Mouse (Mus musculus) spleen, adult 2 months (tissue): ENCODE data around the gene Ubox5. TPM values are rescaled to one million over a fixed set of nuclear protein-coding genes. Genes with fewer than 3 reads are reported as not detected.
A peak's percentile ranks its signal among the peaks of the same experiment; 100 is the strongest.

ENCODE experiments used
- DNase-seq, 2 experiments: peaks; one replicate each; pipeline versions ENCODE4 v3.0.0 to v3.0.0-alpha.2; 2012 to 2021; ENCODE audit warnings: low spot score in 2 of 2, low read depth in 1 of 2
- H3K27ac ChIP-seq: fragments of 200-500 bp; 2 replicates; pipeline ENCODE4 v1.5.1; 2012; ENCODE audit warnings: low read length, inconsistent platforms; ENCODE audit not compliant: insufficient read depth
- H3K27me3 ChIP-seq: fragments of 200-500 bp; 2 replicates; pipeline ENCODE4 v1.6.1; 2012; ENCODE audit warnings: mild to moderate bottlenecking, moderate library complexity, low read length, inconsistent platforms; ENCODE audit not compliant: control insufficient read depth, insufficient read depth
- H3K36me3 ChIP-seq: fragments of 200-500 bp; 2 replicates; pipeline ENCODE4 v1.6.1; 2012; ENCODE audit warnings: mild to moderate bottlenecking, low read length, inconsistent platforms; ENCODE audit not compliant: control insufficient read depth, insufficient read depth
- H3K4me1 ChIP-seq: fragments of 200-500 bp; 2 replicates; pipeline ENCODE4 v1.6.1; 2011; ENCODE audit warnings: inconsistent platforms; ENCODE audit not compliant: control insufficient read depth, insufficient read depth, insufficient read length
- H3K4me3 ChIP-seq: fragments of 200-500 bp; 2 replicates; pipeline ENCODE4 v1.5.1; 2011; ENCODE audit warnings: mild to moderate bottlenecking, inconsistent platforms; ENCODE audit not compliant: insufficient read depth, insufficient read length; ENCODE audit errors: extremely low read depth
- CTCF ChIP-seq: fragments of 200-500 bp; IDR thresholded peaks from 2 replicates; pipeline ENCODE4 v1.5.1; 2011; ENCODE audit warnings: mild to moderate bottlenecking, inconsistent platforms; ENCODE audit not compliant: insufficient read depth, insufficient read length, insufficient replicate concordance; ENCODE audit errors: extremely low read depth
- POLR2A ChIP-seq: fragments of 200-500 bp; IDR thresholded peaks from 2 replicates; pipeline ENCODE4 v1.6.1; 2011; ENCODE audit warnings: low read depth, low read length, inconsistent platforms
- WGBS: fragments of 180-500 bp; shearing (Covaris S2); methylation state at CpG from one replicate; pipeline ENCODE4 v1.1.7; 2018; 5-methylcytosine and 5-hydroxymethylcytosine counted together
- polyA plus RNA-seq: library from polyadenylated mRNA; depleted of rRNA; stranded (reverse); fragments of >200 nt; gene quantifications from 2 replicates; pipeline ENCODE4 v1.2.3, GENCODE M21; 2012

The Ubox5 gene
- polyA plus RNA-seq, 1 experiment, result 3.8 TPM

DNA sequence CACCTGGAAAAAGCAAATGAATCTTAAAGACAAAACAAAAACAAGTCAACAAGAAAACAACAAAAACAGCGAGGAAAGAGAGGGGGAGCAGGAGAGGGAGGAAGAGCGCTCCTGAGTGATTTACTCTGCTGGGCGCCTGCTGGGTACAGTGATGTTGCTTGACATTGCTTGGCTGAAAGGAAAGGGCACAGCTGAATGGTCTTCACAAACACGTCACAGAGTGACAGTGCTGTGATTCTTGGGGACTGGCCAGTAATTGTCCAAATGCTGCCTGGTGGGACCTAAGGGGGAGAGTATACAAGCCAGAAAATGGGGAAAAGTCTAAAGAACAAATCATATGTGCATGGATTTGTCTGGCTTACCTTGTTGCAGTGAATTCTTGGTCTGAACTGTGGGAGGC lies 27.6 kb downstream of the Ubox5 start:
- no peaks in the 10 kb centered on the region for H3K27me3 ChIP-seq
- 94% methylated on average over 4 of the region's 4 CpGs for WGBS
- H3K27ac ChIP-seq, result no peak overlapping the region
- H3K36me3 ChIP-seq, result peaks cover 9% of the 10 kb centered on the region
- TF ChIP-seq POLR2A (no peak), CTCF (no peak)
- H3K4me3 ChIP-seq, result no peak overlapping the region
- no peak for DNase-seq
- H3K4me1 ChIP-seq, result no peaks in the 10 kb centered on the region

DNA sequence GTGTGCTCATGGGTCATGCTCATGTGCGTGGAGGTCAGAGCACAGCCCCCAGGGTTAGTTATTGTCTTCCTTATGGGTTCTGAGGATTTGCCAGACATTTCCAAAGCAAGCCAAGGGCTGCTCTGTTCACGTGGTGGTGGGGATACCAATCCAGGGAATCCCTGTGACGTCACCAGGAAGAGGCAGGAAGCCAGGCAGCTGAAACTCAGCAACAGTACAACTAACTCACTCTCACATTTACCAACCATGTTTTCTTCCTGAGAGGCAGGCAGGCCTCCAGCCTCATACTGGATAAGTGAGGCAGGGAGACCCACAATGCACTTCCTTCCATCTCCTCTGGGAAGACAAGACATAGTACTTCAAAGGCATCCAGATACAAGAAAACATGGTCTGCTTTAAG lies 31.4 kb downstream of the Ubox5 start:
- WGBS, result 91% methylated on average over 3 of the region's 3 CpGs
- TF ChIP-seq POLR2A (no peak), CTCF (no peak)

DNA sequence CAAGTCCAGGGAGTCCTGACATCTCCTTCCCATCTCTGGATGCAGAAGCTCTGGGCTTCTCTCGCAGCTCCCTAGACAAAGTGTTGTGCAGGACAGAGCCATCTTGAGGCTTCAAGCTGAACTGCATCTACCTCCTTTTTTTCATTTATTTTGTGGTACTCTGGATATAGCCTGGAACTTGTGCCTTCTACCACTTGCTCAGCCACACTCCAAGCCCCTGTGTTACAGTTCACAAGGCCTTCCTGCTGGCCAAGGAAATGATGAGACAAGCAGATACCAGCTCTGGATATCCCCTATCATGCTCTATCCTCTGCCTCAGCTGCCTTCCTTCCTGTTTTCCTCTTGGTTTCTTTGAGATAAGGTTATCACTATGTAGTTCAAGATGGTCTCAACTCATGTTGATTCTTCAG lies 32.2 kb downstream of the Ubox5 start:
- Histone ChIP-seq H3K27ac (no peak overlapping the region), H3K4me1 (no peaks in the 10 kb centered on the region), H3K36me3 (peaks cover 9% of the 10 kb centered on the region), H3K4me3 (no peak overlapping the region), H3K27me3 (no peaks in the 10 kb centered on the region)
- DNase-seq, result no peak
- TF ChIP-seq POLR2A (no peak), CTCF (peak; percentile 17; the same call in 1 of the 2 replicates)
- 46% methylated on average over 1 of the region's 1 CpGs for WGBS

More for the DNA sequence above, 31.4 kb downstream of the Ubox5 start:
- Histone ChIP-seq H3K27ac (no peak overlapping the region), H3K27me3 (no peaks in the 10 kb centered on the region), H3K36me3 (peaks cover 11% of the 10 kb centered on the region), H3K4me3 (no peak overlapping the region), H3K4me1 (no peaks in the 10 kb centered on the region)
- no peak for DNase-seq

DNA sequence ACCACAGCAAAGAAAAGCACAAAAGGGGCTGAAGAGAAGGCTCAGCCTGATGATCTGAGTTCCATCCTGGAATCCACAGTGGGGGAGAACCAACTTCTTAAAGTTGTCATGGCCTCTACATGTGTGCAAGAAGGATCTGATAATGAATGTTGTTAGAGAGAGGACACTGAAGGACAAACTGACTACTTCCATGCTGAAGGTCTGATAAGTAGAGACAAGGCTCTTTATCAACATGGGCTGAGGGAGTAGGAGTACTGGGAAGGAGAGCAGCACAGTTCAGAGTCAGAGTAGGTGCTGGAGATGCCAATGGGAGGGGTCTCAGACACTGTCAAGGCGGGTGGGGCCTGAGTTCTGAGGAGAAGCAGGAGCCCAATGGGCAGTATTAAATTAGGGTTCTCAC lies 34.2 kb downstream of the Ubox5 start:
- no peak for DNase-seq
- TF ChIP-seq CTCF, result no peak
- no peak for TF ChIP-seq POLR2A
- WGBS, result 91% methylated on average over 1 of the region's 1 CpGs
- H3K4me1 ChIP-seq, result no peaks in the 10 kb centered on the region
- no peak overlapping the region for H3K4me3 ChIP-seq
- peaks cover 16% of the 10 kb centered on the region for H3K36me3 ChIP-seq
- no peaks in the 10 kb centered on the region for H3K27me3 ChIP-seq
- no peak overlapping the region for H3K27ac ChIP-seq

DNA sequence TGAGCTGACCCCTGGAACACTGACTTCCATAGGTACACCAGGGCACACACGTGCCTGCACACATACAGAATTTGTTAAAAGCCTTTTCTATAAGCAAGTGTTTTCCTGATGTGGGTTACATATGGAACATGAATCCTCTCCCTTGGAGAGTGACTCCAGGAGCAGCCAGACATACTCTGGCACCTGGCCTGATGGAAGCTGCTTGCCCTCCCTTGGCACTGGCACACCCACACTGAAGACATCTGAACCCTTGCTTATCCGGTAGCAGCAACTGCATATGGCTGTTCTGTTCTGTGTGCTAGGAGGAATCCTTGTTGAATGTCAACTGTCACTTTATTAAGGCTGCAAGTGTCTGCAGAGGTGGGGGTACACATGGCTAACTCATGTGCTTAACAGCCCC lies 38.8 kb downstream of the Ubox5 start:
- Histone ChIP-seq H3K27ac (no peak overlapping the region), H3K4me1 (no peaks in the 10 kb centered on the region), H3K27me3 (no peaks in the 10 kb centered on the region), H3K36me3 (peaks cover 12% of the 10 kb centered on the region), H3K4me3 (no peak overlapping the region)
- WGBS, result 90% methylated on average over 2 of the region's 2 CpGs
- no peak for TF ChIP-seq CTCF
- TF ChIP-seq POLR2A, result no peak
- no peak for DNase-seq

DNA sequence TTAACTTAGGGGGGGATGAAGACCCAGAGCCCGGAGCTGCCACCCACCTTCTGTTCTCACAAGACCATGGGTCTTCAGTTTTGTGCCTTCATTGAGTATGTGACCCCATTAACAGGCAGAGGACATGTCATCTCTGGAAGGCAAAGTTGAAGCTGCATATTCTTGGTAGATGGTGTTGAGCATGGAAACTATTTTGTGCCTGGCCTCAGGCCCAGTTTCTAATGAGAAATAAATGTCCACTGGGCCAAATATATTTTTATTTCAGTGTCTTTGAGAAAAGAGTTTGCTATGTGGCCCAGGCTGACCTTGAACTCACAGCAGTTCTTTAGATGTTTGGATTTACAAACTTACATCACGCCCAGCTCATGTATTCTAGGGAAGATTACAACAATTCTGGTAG lies 40.1 kb downstream of the Ubox5 start:
- Histone ChIP-seq H3K27me3 (no peaks in the 10 kb centered on the region), H3K4me3 (no peak overlapping the region), H3K36me3 (peaks cover 10% of the 10 kb centered on the region), H3K27ac (no peak overlapping the region), H3K4me1 (no peaks in the 10 kb centered on the region)
- DNase-seq, result no peak
- WGBS, result 90% methylated on average over 2 of the region's 2 CpGs
- TF ChIP-seq CTCF (no peak), POLR2A (no peak)

DNA sequence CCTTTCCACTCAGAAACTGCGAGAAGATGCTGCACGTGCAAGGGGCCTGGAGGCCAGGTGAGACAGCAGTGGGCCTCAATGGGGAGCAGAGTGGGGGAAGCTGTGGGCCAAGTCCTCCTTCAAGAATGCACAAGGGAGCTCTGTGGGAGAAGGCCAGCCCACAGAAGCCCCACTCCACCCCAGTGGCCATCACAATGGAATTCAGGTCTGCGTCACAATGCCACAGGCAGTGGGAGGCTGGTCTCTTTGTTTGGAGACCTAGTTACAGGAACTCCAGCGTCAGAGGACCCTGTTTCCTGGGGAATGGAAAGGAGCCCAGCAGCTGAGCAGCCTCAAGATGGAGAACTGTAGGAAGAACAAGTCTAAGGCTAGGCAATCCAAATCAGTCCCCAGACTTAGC lies 40.7 kb downstream of the Ubox5 start:
- Histone ChIP-seq H3K36me3 (peaks cover 10% of the 10 kb centered on the region), H3K4me3 (no peak overlapping the region), H3K27me3 (no peaks in the 10 kb centered on the region), H3K27ac (no peak overlapping the region), H3K4me1 (no peaks in the 10 kb centered on the region)
- TF ChIP-seq POLR2A (no peak), CTCF (no peak)
- WGBS, result 79% methylated on average over 4 of the region's 4 CpGs
- no peak for DNase-seq

DNA sequence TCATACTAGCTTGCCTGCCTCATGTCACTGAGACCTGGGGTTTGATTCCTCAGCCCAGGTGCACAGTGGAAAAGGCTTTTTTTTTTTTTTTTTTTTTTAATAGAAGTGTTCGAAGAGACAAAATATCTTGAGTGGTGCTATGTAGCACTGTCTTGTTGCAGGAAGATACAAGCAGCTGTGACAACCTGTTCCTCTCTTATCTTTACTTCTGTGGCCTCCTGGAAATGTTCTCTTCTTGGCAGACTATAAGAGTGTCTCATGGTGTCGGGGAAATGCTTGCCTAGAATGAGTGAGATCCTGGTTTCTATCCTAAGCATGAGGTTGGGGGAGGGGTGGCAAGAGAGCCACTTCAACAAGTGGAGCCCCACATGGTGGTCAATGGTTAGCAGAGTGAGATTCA lies 41.5 kb downstream of the Ubox5 start:
- Histone ChIP-seq H3K4me3 (no peak overlapping the region), H3K27me3 (no peaks in the 10 kb centered on the region), H3K36me3 (peaks cover 10% of the 10 kb centered on the region), H3K27ac (no peak overlapping the region), H3K4me1 (no peaks in the 10 kb centered on the region)
- DNase-seq, result no peak
- 73% methylated on average over 2 of the region's 2 CpGs for WGBS
- TF ChIP-seq CTCF (no peak), POLR2A (no peak)
